Mouse (Mus musculus): ENCODE measurements around the gene Inca1.
A peak's percentile ranks its signal among the peaks of the same experiment; 100 is the strongest.

Gene Inca1

GRCm38 (mm10) chr11:70652029-70652883 lies 47.7 kb downstream of the Inca1 start:
- peak; percentile 54 to 75 for DNase-seq

GRCm38 (mm10) chr11:70651391-70651790 lies 48.6 kb downstream of the Inca1 start:
- peak in 1 of 2 experiments; percentile 35 for DNase-seq

- peak; percentile 48 to 67 for DNase-seq
Measured at GRCm38 (mm10) chr11:70650322-70651175, 49.4 kb downstream of the Inca1 start.

GRCm38 (mm10) chr11:70649185-70649734 lies 50.7 kb downstream of the Inca1 start:
- no peak for DNase-seq

GRCm38 (mm10) chr11:70648512-70648911 lies 51.4 kb downstream of the Inca1 start:
- DNase-seq: no peak

GRCm38 (mm10) chr11:70647716-70648420 lies 52.1 kb downstream of the Inca1 start:
- DNase-seq: peak; percentile 66 to 77

GRCm38 (mm10) chr11:70646691-70647650 lies 53.0 kb downstream of the Inca1 start, which contains the start of the genes Rnf167 and Slc25a11:
Gene Rnf167 (plus strand): TSS chr11:70647235.
Gene Slc25a11 (minus strand): TSS chr11:70647479.
- peak; percentile 96 to 98 for DNase-seq

GRCm38 (mm10) chr11:70646259-70646555 lies 53.7 kb downstream of the Inca1 start:
- no peak for DNase-seq

GRCm38 (mm10) chr11:70645461-70646258 lies 54.3 kb downstream of the Inca1 start:
- no peak for DNase-seq

GRCm38 (mm10) chr11:70644564-70645103 lies 55.3 kb downstream of the Inca1 start:
- DNase-seq: no peak

- DNase-seq: no peak
Measured at GRCm38 (mm10) chr11:70643051-70643450, 56.9 kb downstream of the Inca1 start.

GRCm38 (mm10) chr11:70641241-70641640 lies 58.7 kb downstream of the Inca1 start:
- DNase-seq: no peak

GRCm38 (mm10) chr11:70639976-70640375 lies 60.0 kb downstream of the Inca1 start:
- DNase-seq: no peak

- no peak for DNase-seq
Measured at GRCm38 (mm10) chr11:70638714-70639278, 61.2 kb downstream of the Inca1 start, which contains the start of gene Gp1ba. Gene Gp1ba (plus strand): TSS chr11:70639122.

Data from thymus, postnatal 36 days (tissue).